Mouse (Mus musculus) E14TG2a.4 (cell line): ENCODE measurements around the gene Cisd3.

ENCODE experiments used
- CTCF ChIP-seq: conservative IDR thresholded peaks from 2 replicates; pipeline ENCODE4 v1.5.1; 2014; ENCODE audit warnings: low read length
- NANOG ChIP-seq: IDR thresholded peaks from 2 replicates; pipeline ENCODE4 v1.6.1; 2014; ENCODE audit warnings: borderline replicate concordance, low read length, mixed read lengths

- TF ChIP-seq CTCF (no peak), NANOG (no peak)
Measured at GRCm38 (mm10) chr11:97641668-97642067, 44.0 kb upstream of the Cisd3 start.
